Mouse (Mus musculus) spleen, postnatal 10 days (tissue): ENCODE measurements around the gene Fam71a.
A peak's percentile ranks its signal among the peaks of the same experiment; 100 is the strongest.

Experiments
- DNase-seq, 2 experiments: peaks; one replicate each; pipeline ENCODE4 v3.0.0; 2021 to 2022; ENCODE audit warnings: low spot score in 2 of 2

The Fam71a gene

DNA sequence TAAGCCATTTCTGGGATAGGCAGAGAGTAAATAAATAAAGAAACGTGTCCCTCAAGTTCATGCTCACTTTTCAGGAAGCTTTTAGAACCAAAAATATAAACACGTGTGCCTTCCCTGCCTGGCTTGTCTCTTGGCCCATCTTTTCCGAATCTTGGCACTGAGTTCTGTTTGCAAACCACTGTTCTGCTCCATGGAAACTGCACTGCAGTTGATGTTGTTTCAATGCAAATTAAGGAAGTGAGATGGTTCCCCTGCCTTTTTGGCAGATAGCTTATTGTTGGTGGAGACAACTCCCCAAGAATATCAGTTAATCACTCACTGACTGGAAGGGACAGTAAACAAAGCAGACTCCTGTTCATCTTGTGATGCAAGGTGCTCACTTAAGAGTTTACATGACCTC lies 41.9 kb downstream of the Fam71a start:
- DNase-seq, result no peak

DNA sequence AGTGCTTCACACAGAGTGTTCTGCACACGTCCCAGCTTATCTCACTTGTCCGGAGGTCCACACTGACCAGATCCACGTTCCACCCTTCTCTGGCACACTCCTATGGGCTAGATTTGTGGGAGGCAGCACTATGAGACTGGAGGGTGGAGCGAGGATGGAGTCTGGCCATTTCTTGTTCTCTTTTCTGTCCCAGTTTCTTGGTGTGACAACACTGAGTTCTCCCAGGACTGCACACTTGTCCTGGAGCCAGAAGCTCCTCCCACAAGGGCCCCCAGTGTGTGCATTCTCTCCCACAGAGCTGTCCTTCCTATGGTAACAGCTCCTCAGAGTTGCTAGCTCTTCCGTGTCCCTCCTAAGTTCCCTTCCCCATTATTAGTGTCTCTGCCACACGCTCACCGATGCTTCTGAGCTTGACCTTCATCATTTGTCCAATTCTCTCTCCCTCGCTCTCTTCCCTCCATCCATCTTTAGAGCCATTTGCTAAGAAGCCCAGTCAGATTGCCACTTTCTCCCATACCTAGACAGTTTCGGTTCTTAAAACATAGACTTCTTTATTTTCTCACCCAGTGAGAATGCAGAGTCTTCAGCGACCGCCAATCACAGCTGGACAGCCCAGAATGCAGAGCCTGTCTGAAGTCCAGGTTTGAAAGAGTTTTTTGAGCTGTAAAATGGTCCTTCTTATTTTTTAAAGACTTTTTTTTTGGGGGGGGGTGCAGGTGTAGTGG lies 48.9 kb downstream of the Fam71a start:
- DNase-seq, result no peak

DNA sequence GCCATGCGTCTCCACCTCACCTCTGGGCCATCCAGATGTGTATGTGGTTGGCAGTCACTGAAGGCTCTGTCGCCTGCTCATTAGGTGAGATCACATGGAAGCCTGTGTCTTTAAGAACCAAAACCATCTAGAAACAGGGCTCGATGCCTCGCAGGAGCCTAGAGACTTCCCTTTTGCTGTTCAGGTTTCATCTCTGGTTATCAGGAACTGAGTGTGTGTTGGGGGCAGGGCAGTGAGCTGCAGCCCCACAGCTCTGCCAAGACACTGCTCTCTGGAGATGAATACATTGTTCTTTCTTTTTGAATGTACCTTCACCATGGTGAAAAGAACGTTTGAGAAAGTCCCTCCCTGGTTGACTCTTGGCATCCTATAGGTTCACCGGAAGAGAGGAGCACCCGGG lies 49.7 kb downstream of the Fam71a start:
- DNase-seq, result peak in 1 of 2 experiments; percentile 37
